Mouse (Mus musculus) testis, adult 2 months (tissue): ENCODE measurements at regions not wholly inside any gene's neighbourhood (a gene's known extent, or its start where the extent isn't known, plus 50 kb on each side); places are given as distances from the start of the nearest gene placed in this dataset.

ENCODE experiments used
- H3K27ac ChIP-seq: fragments of 200-500 bp; 2 replicates; pipeline ENCODE4 v1.5.1; 2012; ENCODE audit warnings: low read depth, low read length; ENCODE audit not compliant: control insufficient read depth, insufficient read depth
- H3K27me3 ChIP-seq: fragments of 200-500 bp; 2 replicates; pipeline ENCODE4 v1.6.1; 2012; ENCODE audit warnings: mild to moderate bottlenecking, low read length, moderate library complexity; ENCODE audit not compliant: control insufficient read depth, insufficient read depth
- H3K36me3 ChIP-seq: fragments of 200-500 bp; 2 replicates; pipeline ENCODE4 v1.6.1; 2012; ENCODE audit warnings: mild to moderate bottlenecking, low read length; ENCODE audit not compliant: control insufficient read depth, insufficient read depth
- H3K4me1 ChIP-seq: fragments of 200-500 bp; 2 replicates; pipeline ENCODE4 v1.6.1; 2012; ENCODE audit warnings: low read length; ENCODE audit not compliant: control insufficient read depth, insufficient read depth
- H3K4me3 ChIP-seq: fragments of 200-500 bp; 2 replicates; pipeline ENCODE4 v1.5.1; 2012; ENCODE audit warnings: low read depth, mild to moderate bottlenecking, low read length, moderate library complexity, mixed read lengths; ENCODE audit not compliant: control insufficient read depth
- CTCF ChIP-seq: fragments of 200-500 bp; IDR thresholded peaks from 2 replicates; pipeline ENCODE4 v1.5.1; 2012; ENCODE audit warnings: low read depth, mild to moderate bottlenecking, inconsistent platforms, low read length, moderate library complexity; ENCODE audit not compliant: control insufficient read depth, insufficient read depth, insufficient replicate concordance
- POLR2A ChIP-seq: fragments of 200-500 bp; IDR thresholded peaks from 2 replicates; pipeline ENCODE4 v1.6.1; 2012; ENCODE audit warnings: low read depth, mild to moderate bottlenecking, inconsistent platforms, low read length, moderate library complexity; ENCODE audit not compliant: control insufficient read depth

- no peaks in the 10 kb centered on the region for H3K27me3 ChIP-seq
- H3K4me3 ChIP-seq = no peak overlapping the region
- no peaks in the 10 kb centered on the region for H3K36me3 ChIP-seq
- H3K27ac ChIP-seq = no peak overlapping the region
- H3K4me1 ChIP-seq = no peaks in the 10 kb centered on the region
- TF ChIP-seq POLR2A (no peak), CTCF (no peak)
These were observed 204.6 kb upstream of the Tlr4 start for GRCm38 (mm10) chr4:66622650-66623394.

GRCm38 (mm10) chr4:66618811-66619440, 208.5 kb upstream of the Tlr4 start:
- Histone ChIP-seq H3K4me1 (no peaks in the 10 kb centered on the region), H3K27me3 (no peaks in the 10 kb centered on the region), H3K36me3 (no peaks in the 10 kb centered on the region), H3K4me3 (no peak overlapping the region), H3K27ac (no peak overlapping the region)
- TF ChIP-seq CTCF = no peak
- TF ChIP-seq POLR2A = no peak

- Histone ChIP-seq H3K4me3 (no peak overlapping the region), H3K4me1 (no peaks in the 10 kb centered on the region), H3K27me3 (no peaks in the 10 kb centered on the region), H3K36me3 (no peaks in the 10 kb centered on the region), H3K27ac (no peak overlapping the region)
- TF ChIP-seq POLR2A = no peak
- TF ChIP-seq CTCF = no peak
These were observed 209.3 kb upstream of the Tlr4 start for GRCm38 (mm10) chr4:66617743-66618736.

GRCm38 (mm10) chr4:66617101-66617500, 210.3 kb upstream of the Tlr4 start:
- TF ChIP-seq POLR2A (no peak), CTCF (no peak)
- Histone ChIP-seq H3K4me3 (no peak overlapping the region), H3K36me3 (no peaks in the 10 kb centered on the region)

DNA sequence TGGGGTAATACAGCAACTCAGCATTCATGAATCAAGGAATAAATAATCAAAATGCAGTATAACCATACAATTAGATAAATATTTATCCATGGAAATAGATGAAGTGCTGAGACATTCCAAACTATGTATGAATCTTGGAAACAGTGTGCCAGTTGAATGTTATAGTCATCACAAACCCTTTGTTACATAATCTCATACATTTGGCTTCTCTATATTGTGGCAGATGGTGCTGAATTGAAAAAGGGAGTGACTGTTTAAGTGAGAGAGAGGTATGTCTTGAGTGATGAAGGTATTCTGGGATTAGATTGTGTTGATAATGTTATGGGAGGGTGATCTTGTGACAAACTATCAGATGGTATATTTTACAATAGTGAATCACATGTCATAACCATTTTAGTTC, 200.4 kb upstream of the Astn2 start:
- Histone ChIP-seq H3K4me3 (no peak overlapping the region), H3K36me3 (no peaks in the 10 kb centered on the region), H3K27ac (no peak overlapping the region), H3K27me3 (no peaks in the 10 kb centered on the region), H3K4me1 (no peaks in the 10 kb centered on the region)
- TF ChIP-seq POLR2A (no peak), CTCF (no peak)

More at GRCm38 (mm10) chr4:66617101-66617500, 210.3 kb upstream of the Tlr4 start:
- Histone ChIP-seq H3K27me3 (no peaks in the 10 kb centered on the region), H3K27ac (no peak overlapping the region), H3K4me1 (no peaks in the 10 kb centered on the region)

GRCm38 (mm10) chr4:66598737-66599136, 194.3 kb upstream of the Astn2 start:
- Histone ChIP-seq H3K4me3 (no peak overlapping the region), H3K4me1 (no peaks in the 10 kb centered on the region), H3K36me3 (no peaks in the 10 kb centered on the region), H3K27ac (no peak overlapping the region), H3K27me3 (no peaks in the 10 kb centered on the region)
- TF ChIP-seq CTCF (no peak), POLR2A (no peak)

DNA sequence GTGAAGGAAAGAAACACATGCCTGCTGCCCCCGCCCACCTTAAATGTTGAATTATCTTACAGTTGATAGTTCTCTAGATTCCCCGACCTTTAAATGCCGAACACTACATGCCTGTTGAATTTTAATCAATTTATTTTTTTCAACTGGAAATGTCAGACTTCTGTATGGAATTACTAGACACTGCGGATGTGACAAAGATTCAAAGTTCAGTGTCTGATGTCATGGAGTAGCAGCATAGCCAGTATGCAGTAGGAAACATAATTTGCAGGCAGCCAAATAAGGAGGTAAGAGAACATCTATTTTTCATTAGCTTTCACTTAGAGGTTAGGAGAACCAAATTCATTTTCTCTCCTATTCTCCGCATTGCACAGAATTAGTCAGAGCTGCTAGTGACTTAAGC, 182.2 kb upstream of the Astn2 start:
- Histone ChIP-seq H3K27ac (no peak overlapping the region), H3K4me3 (no peak overlapping the region), H3K36me3 (no peaks in the 10 kb centered on the region), H3K4me1 (no peaks in the 10 kb centered on the region), H3K27me3 (no peaks in the 10 kb centered on the region)
- TF ChIP-seq CTCF (no peak), POLR2A (no peak)
